Mouse (Mus musculus) kidney, adult 2 months (tissue): ENCODE data around the gene Fcho1. TPM values are rescaled to one million over a fixed set of nuclear protein-coding genes. Genes with fewer than 3 reads are reported as not detected.

Experiments used
- DNase-seq: peaks from one replicate; pipeline ENCODE4 v3.0.0; 2021
- H3K27ac ChIP-seq: fragments of 200-500 bp; 2 replicates; pipeline ENCODE4 v1.5.1; 2012; ENCODE audit warnings: low read depth, low read length, control low read depth, inconsistent platforms; ENCODE audit not compliant: insufficient read depth
- H3K27me3 ChIP-seq: fragments of 200-500 bp; replicated peaks from 2 replicates; pipeline ENCODE4 v1.6.1; 2012; ENCODE audit warnings: mild to moderate bottlenecking, moderate library complexity, low read length, inconsistent platforms; ENCODE audit not compliant: control insufficient read depth, insufficient read depth
- H3K36me3 ChIP-seq: fragments of 200-500 bp; 2 replicates; pipeline ENCODE4 v1.6.1; 2012; ENCODE audit warnings: mild to moderate bottlenecking, moderate library complexity, low read length, inconsistent platforms; ENCODE audit not compliant: control insufficient read depth, insufficient read depth
- H3K4me1 ChIP-seq: fragments of 200-500 bp; 2 replicates; pipeline ENCODE4 v1.6.1; 2011; ENCODE audit warnings: low read length; ENCODE audit not compliant: control insufficient read depth, insufficient read depth
- H3K4me3 ChIP-seq: fragments of 200-500 bp; 2 replicates; pipeline ENCODE4 v1.5.1; 2011; ENCODE audit warnings: mild to moderate bottlenecking, low read depth, low read length, control low read depth; ENCODE audit not compliant: insufficient read depth
- CTCF ChIP-seq: fragments of 200-500 bp; conservative IDR thresholded peaks from 2 replicates; pipeline ENCODE4 v1.5.1; 2011; ENCODE audit warnings: low read depth, mild to moderate bottlenecking, control low read depth, low read length, moderate library complexity, mixed read lengths; ENCODE audit not compliant: insufficient read depth, insufficient read length
- POLR2A ChIP-seq: fragments of 200-500 bp; IDR thresholded peaks from one replicate; pipeline ENCODE4 v1.6.1; 2011; ENCODE audit warnings: low read depth, low read length, control low read depth
- WGBS: fragments of 180-500 bp; shearing (Covaris S2); methylation state at CpG from one replicate; pipeline ENCODE4 v1.1.7; 2018; 5-methylcytosine and 5-hydroxymethylcytosine counted together
- polyA plus RNA-seq: library from polyadenylated mRNA; depleted of rRNA; stranded (reverse); fragments of >200 nt; gene quantifications from 2 replicates; pipeline ENCODE4 v1.2.3, GENCODE M21; 2012

Fcho1 gene
- polyA plus RNA-seq, 1 experiment, result 9.5 TPM

DNA sequence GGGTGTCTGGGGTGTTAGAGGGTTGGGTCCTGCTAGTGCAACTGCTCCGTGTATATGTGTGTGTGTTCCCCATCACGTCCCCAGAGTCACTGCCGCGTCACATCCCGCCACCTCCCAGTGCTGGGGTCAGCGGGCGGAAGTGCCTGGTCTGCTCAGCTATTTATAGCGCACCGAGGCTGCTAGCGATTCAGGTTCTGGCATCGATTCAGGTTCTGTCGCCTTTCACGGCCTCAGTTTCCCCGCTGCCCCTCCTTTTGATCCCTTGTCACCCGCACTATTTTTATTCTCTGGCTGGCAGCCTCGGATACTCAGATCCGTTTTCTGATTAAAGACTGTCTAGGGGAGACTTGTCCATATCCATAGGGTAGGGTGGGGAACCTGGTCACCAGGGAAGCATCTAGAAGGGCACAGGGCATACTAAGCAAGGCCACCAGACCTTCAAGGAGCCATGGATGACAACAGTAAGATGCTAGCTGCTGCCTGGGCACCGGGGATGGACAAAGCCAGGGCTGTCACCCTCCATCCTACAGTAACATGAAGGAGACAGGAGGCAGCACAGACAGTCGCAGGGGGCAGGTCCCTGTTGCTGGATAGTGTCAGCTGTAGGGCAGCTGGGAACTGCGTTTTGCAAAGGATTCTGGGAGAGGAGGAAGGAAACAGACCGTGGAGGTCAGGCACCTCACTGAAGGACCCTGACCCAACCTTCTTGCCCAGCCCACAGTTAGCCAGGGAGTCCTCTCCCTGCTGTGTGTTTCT lies 57.1 kb downstream of the Fcho1 start:
- TF ChIP-seq CTCF, result no peak
- no peak for TF ChIP-seq POLR2A
- Histone ChIP-seq H3K27me3 (no peaks in the 10 kb centered on the region), H3K4me3 (no peak overlapping the region), H3K36me3 (no peaks in the 10 kb centered on the region), H3K27ac (no peak overlapping the region), H3K4me1 (no peaks in the 10 kb centered on the region)
- DNase-seq, result peak; percentile 36
- WGBS, result 3% methylated on average over 21 of the region's 21 CpGs

DNA sequence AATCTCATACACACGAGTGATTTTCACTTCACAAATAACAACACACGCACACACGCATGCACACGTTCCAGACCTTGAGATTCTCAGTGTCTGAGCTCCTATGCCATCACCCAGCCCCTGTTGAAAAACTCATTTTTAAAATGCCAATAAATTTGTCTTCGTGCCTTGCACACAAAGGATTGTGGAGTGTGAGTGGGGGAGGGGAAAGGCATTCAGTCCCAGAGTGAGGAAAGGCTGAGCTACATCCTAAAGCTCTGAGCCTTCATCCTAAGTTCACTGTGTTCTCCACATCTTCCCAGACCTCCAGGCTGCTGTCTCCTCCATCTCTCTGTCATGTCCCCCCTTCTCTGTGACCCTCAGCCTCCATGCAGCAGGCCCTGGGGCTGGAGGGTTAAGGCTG lies 58.3 kb downstream of the Fcho1 start:
- H3K4me1 ChIP-seq, result no peaks in the 10 kb centered on the region
- 73% methylated on average over 5 of the region's 5 CpGs for WGBS

DNA sequence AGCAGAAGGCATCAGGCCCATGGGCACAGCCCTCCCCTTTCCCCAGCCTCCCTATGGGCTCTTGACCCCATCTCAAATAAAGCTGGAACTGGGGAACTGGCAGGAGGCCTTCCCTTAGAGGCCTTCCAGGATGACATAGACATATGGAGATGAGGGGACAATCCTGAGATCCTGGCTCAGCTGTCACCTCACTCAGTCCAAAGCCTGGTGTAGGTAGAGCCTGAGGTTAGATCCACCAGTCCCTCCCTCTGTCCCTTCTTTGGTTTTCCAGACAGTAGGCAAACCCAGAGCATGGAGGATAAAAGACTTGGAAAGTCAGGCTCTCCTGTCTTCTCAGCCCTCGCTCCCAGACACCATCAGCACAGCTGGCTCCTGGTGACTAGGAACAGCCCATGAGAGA lies 58.7 kb downstream of the Fcho1 start:
- no peaks in the 10 kb centered on the region for H3K4me1 ChIP-seq
- no peak for DNase-seq
- no peak overlapping the region for H3K4me3 ChIP-seq
- no peaks in the 10 kb centered on the region for H3K27me3 ChIP-seq
- H3K27ac ChIP-seq, result no peak overlapping the region
- H3K36me3 ChIP-seq, result no peaks in the 10 kb centered on the region
- no peak for TF ChIP-seq CTCF
- no peak for TF ChIP-seq POLR2A
- 52% methylated on average over 1 of the region's 1 CpGs for WGBS

More for the DNA sequence above, 58.3 kb downstream of the Fcho1 start:
- H3K27me3 ChIP-seq, result no peaks in the 10 kb centered on the region
- H3K4me3 ChIP-seq, result no peak overlapping the region
- H3K27ac ChIP-seq, result no peak overlapping the region
- TF ChIP-seq POLR2A, result no peak
- no peak for TF ChIP-seq CTCF
- H3K36me3 ChIP-seq, result no peaks in the 10 kb centered on the region
- no peak for DNase-seq

DNA sequence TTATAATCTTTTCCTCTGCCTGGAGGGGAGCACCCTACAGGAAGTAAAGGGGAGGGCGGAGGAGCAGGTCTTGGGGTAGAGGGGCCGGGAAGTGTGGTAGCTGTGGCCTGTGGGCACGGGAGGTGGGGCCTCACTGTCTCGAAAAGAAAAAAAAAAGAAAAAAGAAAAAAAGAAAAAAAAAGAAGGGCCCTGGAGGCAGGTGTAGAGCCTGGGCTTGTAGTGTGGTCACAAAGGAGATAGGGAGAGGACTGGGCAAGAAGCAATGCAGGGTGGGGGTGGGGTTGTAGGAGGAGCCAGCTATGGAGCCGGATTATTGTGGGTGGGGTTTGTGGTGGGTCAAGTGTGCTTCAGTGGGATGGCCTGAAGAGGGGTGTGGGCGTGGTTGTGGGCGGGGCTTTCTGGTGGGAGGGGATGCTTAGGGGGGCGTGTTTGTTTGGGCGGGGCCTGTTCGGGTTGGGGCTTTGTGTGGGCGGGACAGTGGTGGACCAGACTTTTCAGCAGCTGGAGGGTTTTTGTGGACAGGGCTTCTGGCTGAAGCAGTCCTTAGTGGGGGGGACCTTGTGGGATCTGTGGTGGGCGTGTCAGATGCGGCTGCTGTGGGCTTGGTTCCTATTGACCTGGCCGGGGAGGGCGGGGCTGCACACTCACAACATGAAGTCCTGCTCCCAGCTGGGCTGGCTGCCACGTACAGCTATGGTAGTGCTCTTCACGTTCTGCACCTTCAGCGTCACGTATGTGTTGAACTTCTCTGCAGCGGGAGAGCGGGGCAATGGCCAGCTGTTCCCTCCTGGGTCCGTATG lies 60.0 kb downstream of the Fcho1 start:
- peak; percentile 52 for DNase-seq
- WGBS, result 8% methylated on average over 22 of the region's 22 CpGs
- H3K27me3 ChIP-seq, result no peaks in the 10 kb centered on the region
- H3K4me1 ChIP-seq, result no peaks in the 10 kb centered on the region
- no peak overlapping the region for H3K27ac ChIP-seq
- H3K36me3 ChIP-seq, result no peaks in the 10 kb centered on the region
- TF ChIP-seq CTCF (no peak), POLR2A (no peak)
- no peak overlapping the region; the same call in 1 of the 2 replicates for H3K4me3 ChIP-seq

DNA sequence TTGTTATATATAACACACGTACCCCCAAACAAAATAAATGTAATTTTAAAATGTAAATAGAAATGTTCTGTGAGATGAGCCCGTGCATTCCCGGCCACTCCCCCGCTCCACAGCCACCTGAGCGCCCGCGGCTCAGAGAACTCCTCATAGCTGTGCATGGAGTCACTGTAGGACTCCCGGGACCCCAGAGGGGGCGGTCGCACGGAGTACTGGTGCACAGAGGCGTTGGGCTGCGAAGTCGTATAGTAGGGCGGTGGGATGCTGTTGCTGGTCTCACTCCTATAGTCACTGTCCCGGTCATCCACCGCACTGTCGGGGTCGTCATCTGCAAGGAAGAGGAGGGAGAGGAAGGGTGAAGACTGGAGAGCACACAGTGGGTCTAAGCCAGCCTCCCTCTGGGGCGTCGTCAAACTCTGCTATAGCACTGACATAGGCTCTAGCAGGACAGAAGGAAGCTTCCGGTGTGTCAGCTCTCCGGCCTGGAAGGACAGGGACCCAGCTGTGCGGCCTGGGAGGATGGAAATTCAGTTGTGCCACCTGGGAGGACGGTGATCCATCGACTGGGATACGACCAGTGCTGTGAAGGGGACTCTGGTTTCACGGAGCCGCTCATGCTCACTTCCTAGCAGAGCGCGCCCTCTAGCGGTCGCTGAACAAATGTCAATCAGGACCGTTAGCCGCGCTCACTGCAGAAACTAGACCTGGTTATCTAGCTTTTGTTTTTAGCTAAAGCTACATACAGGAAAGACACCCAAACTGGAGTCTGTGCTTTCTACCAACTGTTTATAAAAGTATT lies 65.0 kb downstream of the Fcho1 start:
- peak; percentile 83 for DNase-seq
- H3K27me3 ChIP-seq, result no peaks in the 10 kb centered on the region
- WGBS, result 9% methylated on average over 36 of the region's 36 CpGs
- no peak overlapping the region for H3K4me3 ChIP-seq
- no peak overlapping the region for H3K27ac ChIP-seq
- peak; percentile 97 for TF ChIP-seq CTCF
- TF ChIP-seq POLR2A, result no peak
- H3K4me1 ChIP-seq, result no peaks in the 10 kb centered on the region
- H3K36me3 ChIP-seq, result no peaks in the 10 kb centered on the region

DNA sequence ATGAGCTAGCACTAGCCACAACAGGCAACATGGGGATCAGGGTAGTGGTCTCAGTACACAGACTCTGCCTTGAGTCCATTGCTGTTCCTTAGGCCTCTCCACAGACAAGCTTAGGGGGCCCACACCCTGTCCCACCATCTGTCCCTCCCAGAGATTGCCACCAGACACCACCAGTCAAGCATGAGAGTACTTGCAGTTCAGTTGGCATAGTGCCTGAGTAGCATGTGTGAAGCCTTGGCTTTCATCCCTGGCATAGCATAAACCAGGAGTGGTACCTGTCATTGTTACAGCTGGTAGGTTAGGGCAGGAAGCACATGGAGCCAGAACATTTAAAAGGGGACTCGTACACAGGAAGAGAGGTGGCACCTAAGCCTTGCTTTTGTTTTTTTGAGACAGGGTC lies 65.8 kb downstream of the Fcho1 start:
- Histone ChIP-seq H3K4me1 (no peaks in the 10 kb centered on the region), H3K27me3 (no peaks in the 10 kb centered on the region)
- TF ChIP-seq CTCF (no peak), POLR2A (no peak)

More for the DNA sequence above, 65.8 kb downstream of the Fcho1 start:
- Histone ChIP-seq H3K27ac (no peak overlapping the region), H3K36me3 (no peaks in the 10 kb centered on the region), H3K4me3 (no peak overlapping the region)
- no peak for DNase-seq
- 58% methylated on average over 1 of the region's 1 CpGs for WGBS
